Mouse (Mus musculus) left cerebral cortex, postnatal 25 days (tissue): ENCODE data around the gene Scaf4. TPM values are rescaled to one million over a fixed set of nuclear protein-coding genes. Genes with fewer than 3 reads are reported as not detected.

Source experiments
- DNase-seq, 2 experiments: peaks; one replicate each; pipeline ENCODE4 v3.0.0; 2022; ENCODE audit warnings: low spot score in 2 of 2, mixed read lengths in 1 of 2
- intact Hi-C: fragments of 180-260 bp; cut with DNase I; formaldehyde crosslinking; loops from one replicate; pipeline ENCODE4 v1.15.1; 2025
- total RNA-seq, 2 experiments: library from RNA; stranded (reverse); gene quantifications; 2 replicates each; pipeline ENCODE4 v1.2.3; 2021

Scaf4 gene
- total RNA-seq, 2 experiments from 2014 or later, result 41.1 to 42.8 TPM

GRCm38 (mm10) chr16:90213477-90214339 is 70.6 kb downstream of the Scaf4 start:
- no peak for DNase-seq
- intact Hi-C loops, result no loop called here

GRCm38 (mm10) chr16:90211767-90212166 is 72.5 kb downstream of the Scaf4 start:
- intact Hi-C loops, result no loop called here
- no peak for DNase-seq

GRCm38 (mm10) chr16:90210717-90211116 is 73.6 kb downstream of the Scaf4 start:
- intact Hi-C loops, result no loop called here

GRCm38 (mm10) chr16:90208996-90209395 is 75.3 kb downstream of the Scaf4 start:
- intact Hi-C loops, result no loop called here
- DNase-seq, result no peak

More at GRCm38 (mm10) chr16:90210717-90211116, 73.6 kb downstream of the Scaf4 start:
- no peak for DNase-seq

- intact Hi-C loops, result no loop called here
- DNase-seq, result no peak
Measured at GRCm38 (mm10) chr16:90204868-90205267, 79.4 kb downstream of the Scaf4 start.

GRCm38 (mm10) chr16:90203226-90203962 is 80.9 kb downstream of the Scaf4 start:
- no peak for DNase-seq
- intact Hi-C loops, result no loop called here

GRCm38 (mm10) chr16:90202140-90202539 is 82.2 kb downstream of the Scaf4 start:
- no peak for DNase-seq
- intact Hi-C loops, result no loop called here

GRCm38 (mm10) chr16:90199174-90199573 is 85.1 kb downstream of the Scaf4 start:
- no peak for DNase-seq
- intact Hi-C loops, result no loop called here

GRCm38 (mm10) chr16:90198626-90199025 is 85.7 kb downstream of the Scaf4 start:
- intact Hi-C loops, result no loop called here
- DNase-seq, result no peak

- DNase-seq, result peak; percentile 51 to 54
- intact Hi-C loops, result no loop called here
Measured at GRCm38 (mm10) chr16:90197337-90197973, 86.8 kb downstream of the Scaf4 start.

GRCm38 (mm10) chr16:90196688-90197240 is 87.5 kb downstream of the Scaf4 start:
- no peak for DNase-seq
- intact Hi-C loops, result no loop called here

- intact Hi-C loops, result no loop called here
- DNase-seq, result no peak
Measured at GRCm38 (mm10) chr16:90193719-90194118, 90.6 kb downstream of the Scaf4 start.

GRCm38 (mm10) chr16:90191289-90191688 is 93.0 kb downstream of the Scaf4 start:
- DNase-seq, result no peak
- intact Hi-C loops, result no loop called here

- no peak for DNase-seq
- intact Hi-C loops, result loop anchor here (2.0 kb wide), 1 partner anchor 343 kb away; no protein-coding TSS in a partner anchor
Measured at GRCm38 (mm10) chr16:90187453-90187852, 96.8 kb downstream of the Scaf4 start.

- peak; percentile 83 to 88 for DNase-seq
- intact Hi-C loops, result loop anchor here (1.0 to 2.0 kb wide), 2 partner anchors 341 to 412 kb away; no protein-coding TSS in a partner anchor
Measured at GRCm38 (mm10) chr16:90185928-90186588, 98.2 kb downstream of the Scaf4 start.

GRCm38 (mm10) chr16:90184135-90184534 is 100.2 kb downstream of the Scaf4 start:
- intact Hi-C loops, result no loop called here
- DNase-seq, result no peak

- intact Hi-C loops, result no loop called here
- no peak for DNase-seq
Measured at GRCm38 (mm10) chr16:90181673-90182072, 102.6 kb downstream of the Scaf4 start.

- intact Hi-C loops, result no loop called here
- DNase-seq, result no peak
Measured at GRCm38 (mm10) chr16:90180975-90181374, 103.3 kb downstream of the Scaf4 start.

GRCm38 (mm10) chr16:90179892-90180291 is 104.4 kb downstream of the Scaf4 start:
- no peak for DNase-seq
- intact Hi-C loops, result no loop called here
